Mouse (Mus musculus) MEL (cell line): ENCODE data around the gene Gfy. TPM values are rescaled to one million over a fixed set of nuclear protein-coding genes. Genes with fewer than 3 reads are reported as not detected.

Experiments used
- DNase-seq: peaks from one replicate; pipeline ENCODE4 v3.0.0; 2011; ENCODE audit warnings: low read depth, low spot score
- H3K27ac ChIP-seq: 2 replicates; pipeline ENCODE4 v1.5.1; 2012; ENCODE audit warnings: low read depth, mild to moderate bottlenecking, control low read depth, low read length, moderate library complexity; ENCODE audit not compliant: control insufficient read depth
- H3K27me3 ChIP-seq, 2 experiments: fragments of 150-350 bp in 1 of 2; sonication (generic) in 1 of 2; 2 replicates each; pipeline ENCODE4 v1.6.1; 2012; ENCODE audit warnings: low read length in 2 of 2, mild to moderate bottlenecking in 2 of 2, improper control_type of control experiment in 1 of 2, moderate library complexity in 1 of 2; ENCODE audit not compliant: insufficient read depth in 2 of 2, control insufficient read depth in 1 of 2
- H3K36me3 ChIP-seq, 2 experiments: 2 replicates each; pipeline ENCODE4 v1.6.1; 2012 to 2014; ENCODE audit warnings: low read length in 2 of 2, improper control_type of control experiment in 1 of 2, inconsistent platforms in 1 of 2, mild to moderate bottlenecking in 1 of 2; ENCODE audit not compliant: insufficient read depth in 2 of 2, control insufficient read depth in 1 of 2
- H3K4me1 ChIP-seq, 2 experiments: fragments of 150-350 bp in 1 of 2; sonication (generic) in 1 of 2; 2 replicates each; pipeline ENCODE4 v1.6.1; 2012; ENCODE audit warnings: low read length in 2 of 2, improper control_type of control experiment in 1 of 2, mild to moderate bottlenecking in 1 of 2; ENCODE audit not compliant: insufficient read depth in 2 of 2, control insufficient read depth in 1 of 2
- H3K4me3 ChIP-seq, 2 experiments: fragments of 150-350 bp in 1 of 2; sonication (generic) in 1 of 2; 2 replicates each; pipeline ENCODE4 v1.5.1; 2012; ENCODE audit warnings: low read depth in 2 of 2, low read length in 2 of 2, mild to moderate bottlenecking in 2 of 2, moderate library complexity in 2 of 2, control low read depth in 1 of 2, improper control_type of control experiment in 1 of 2; ENCODE audit not compliant: control insufficient read depth in 1 of 2, insufficient read depth in 1 of 2
- H3K79me2 ChIP-seq: 2 replicates; pipeline ENCODE4 v1.6.1; 2012; ENCODE audit warnings: mild to moderate bottlenecking, low read length, moderate library complexity; ENCODE audit not compliant: control insufficient read depth, poor library complexity, insufficient read depth
- H3K9ac ChIP-seq: 2 replicates; pipeline ENCODE4 v1.6.1; 2012; ENCODE audit warnings: low read depth, mild to moderate bottlenecking, control low read depth, low read length, moderate library complexity; ENCODE audit not compliant: control insufficient read depth, poor library complexity, severe bottlenecking
- H3K9me3 ChIP-seq: fragments of 150-350 bp; sonication (generic); replicated peaks from 2 replicates; pipeline ENCODE4 v1.6.1; 2012; ENCODE audit warnings: mild to moderate bottlenecking, low read length, improper control_type of control experiment, moderate library complexity; ENCODE audit not compliant: insufficient read depth
- CHD1 ChIP-seq: IDR thresholded peaks from 2 replicates; pipeline ENCODE4 v1.6.1; 2012; ENCODE audit warnings: low read depth, mild to moderate bottlenecking, inconsistent platforms, low read length, improper control_type of control experiment
- CHD2 ChIP-seq: IDR thresholded peaks from 2 replicates; pipeline ENCODE4 v1.6.1; 2011; ENCODE audit warnings: low read length, improper control_type of control experiment
- CTCF ChIP-seq, 3 experiments: IDR thresholded peaks in 2 of 3; conservative IDR thresholded peaks in 1 of 3; 2 replicates each; pipeline ENCODE4 v1.5.1; 2011 to 2012; ENCODE audit warnings: low read length in 3 of 3, low read depth in 2 of 3, mild to moderate bottlenecking in 2 of 3, improper control_type of control experiment in 1 of 3, inconsistent platforms in 1 of 3, mixed read lengths in 1 of 3, moderate library complexity in 1 of 3; ENCODE audit not compliant: control insufficient read depth in 1 of 3, insufficient read depth in 1 of 3, poor library complexity in 1 of 3, severe bottlenecking in 1 of 3
- E2F4 ChIP-seq: IDR thresholded peaks from 2 replicates; pipeline ENCODE4 v1.6.1; 2011; ENCODE audit warnings: low read depth, low read length, improper control_type of control experiment, borderline replicate concordance
- ELF1 ChIP-seq: IDR thresholded peaks from 2 replicates; pipeline ENCODE4 v1.6.1; 2014; ENCODE audit warnings: low read depth, mild to moderate bottlenecking, inconsistent platforms, low read length, improper control_type of control experiment, moderate library complexity
- HCFC1 ChIP-seq: IDR thresholded peaks from 2 replicates; pipeline ENCODE4 v1.6.1; 2012; ENCODE audit warnings: low read depth, mild to moderate bottlenecking, inconsistent platforms, low read length, improper control_type of control experiment, moderate library complexity
- KAT2A ChIP-seq: conservative IDR thresholded peaks from 2 replicates; pipeline ENCODE4 v1.6.1; 2012; ENCODE audit warnings: low read depth, low read length, improper control_type of control experiment, inconsistent platforms
- MAFK ChIP-seq: IDR thresholded peaks from 2 replicates; pipeline ENCODE4 v1.6.1; 2011; ENCODE audit warnings: low read depth, mild to moderate bottlenecking, low read length, improper control_type of control experiment, borderline replicate concordance
- MAX ChIP-seq: IDR thresholded peaks from 2 replicates; pipeline ENCODE4 v1.6.1; 2011; ENCODE audit warnings: low read length, improper control_type of control experiment
- MAZ ChIP-seq: IDR thresholded peaks from 2 replicates; pipeline ENCODE4 v1.6.1; 2012; ENCODE audit warnings: low read depth, mild to moderate bottlenecking, inconsistent platforms, low read length, improper control_type of control experiment
- MEF2A ChIP-seq: IDR thresholded peaks from 2 replicates; pipeline ENCODE4 v1.6.1; 2014; ENCODE audit warnings: low read depth, mild to moderate bottlenecking, inconsistent platforms, low read length, improper control_type of control experiment; ENCODE audit not compliant: poor library complexity, insufficient replicate concordance, severe bottlenecking; ENCODE audit errors: extremely low read depth
- NELFE ChIP-seq: IDR thresholded peaks from 2 replicates; pipeline ENCODE4 v1.6.1; 2011; ENCODE audit warnings: low read depth, low read length, improper control_type of control experiment
- RCOR1 ChIP-seq: IDR thresholded peaks from 2 replicates; pipeline ENCODE4 v1.6.1; 2012; ENCODE audit warnings: low read depth, mild to moderate bottlenecking, inconsistent platforms, low read length, improper control_type of control experiment
- TBP ChIP-seq: IDR thresholded peaks from 2 replicates; pipeline ENCODE4 v1.8.0; 2011; ENCODE audit warnings: low read depth, low read length, improper control_type of control experiment
- USF1 ChIP-seq: IDR thresholded peaks from 2 replicates; pipeline ENCODE4 v1.6.1; 2014; ENCODE audit warnings: low read depth, mild to moderate bottlenecking, inconsistent platforms, low read length, improper control_type of control experiment, moderate library complexity
- ZNF384 ChIP-seq: IDR thresholded peaks from 2 replicates; pipeline ENCODE4 v1.6.1; 2012; ENCODE audit warnings: low read depth, mild to moderate bottlenecking, inconsistent platforms, low read length, improper control_type of control experiment
- polyA plus RNA-seq, 2 experiments: library from polyadenylated mRNA; stranded (reverse) in 1 of 2; unstranded in 1 of 2; fragments of >175 nt in 1 of 2; fragments of >200 nt in 1 of 2; gene quantifications; 2 replicates each; pipeline versions ENCODE4 v1.2.1 to v1.2.4; 2012; ENCODE audit warnings: low replicate concordance in 2 of 2, low read depth in 1 of 2; ENCODE audit not compliant: insufficient read length in 2 of 2, insufficient read depth in 1 of 2, missing spikeins in 1 of 2
- total RNA-seq: library from RNA; depleted of rRNA; stranded (reverse); fragments of 300-350 nt; gene quantifications from 2 replicates; pipeline ENCODE4 v1.2.3, GENCODE M21; 2012

Gene Gfy
- total and polyA plus RNA-seq, 3 experiments: not detected

- TF ChIP-seq CHD1 (no peak), ZNF384 (no peak), CHD2 (no peak), MAFK (no peak), KAT2A (no peak), CTCF (IDR thresholded peaks at IDR 0.05 in 2 of 3, conservative IDR thresholded peaks at IDR 0.05 in 1 of 3; ENCODE audit: control insufficient read depth in 1 of 3, insufficient read depth in 1 of 3, low read depth in 2 of 3, low read length in 3 of 3, poor library complexity in 1 of 3, severe bottlenecking in 1 of 3) (no peak), RCOR1 (no peak)
- no peak overlapping the region for H3K9ac ChIP-seq
- H3K4me1 ChIP-seq: no peaks in the 10 kb centered on the region
- H3K9me3 ChIP-seq: no peaks in the 10 kb centered on the region
- H3K79me2 ChIP-seq: peaks cover 1% of the 10 kb centered on the region; the same call in 1 of the 2 replicates
- peaks cover 0 to 3% of the 10 kb centered on the region in 2 experiments; a peak in 3 of 4 replicates for H3K36me3 ChIP-seq
- no peak overlapping the region for H3K27ac ChIP-seq
- no peak overlapping the region for H3K4me3 ChIP-seq
- H3K27me3 ChIP-seq: no peaks in the 10 kb centered on the region
- DNase-seq: no peak
Measured at GRCm38 (mm10) chr7:45148534-45149098, 30.8 kb downstream of the Gfy start.

DNA sequence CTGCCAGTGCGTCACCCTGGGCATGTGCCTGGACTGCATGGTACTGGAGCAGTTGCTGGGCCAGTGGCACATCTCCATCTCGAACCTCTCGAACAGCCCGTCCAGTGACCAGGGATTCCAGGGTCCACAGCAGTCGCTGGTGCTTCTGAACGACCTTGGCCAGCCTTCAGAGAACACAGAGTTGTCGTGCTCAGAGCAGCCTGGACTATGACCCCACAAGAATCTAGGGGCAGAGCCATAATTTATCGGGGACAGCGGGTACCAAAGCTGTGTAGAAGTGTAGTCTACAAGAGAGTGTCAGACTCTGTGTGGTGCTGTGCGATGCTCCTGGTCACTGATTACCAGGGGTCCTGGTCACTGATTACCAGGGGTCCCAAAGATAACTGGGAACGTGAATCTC is 31.5 kb downstream of the Gfy start:
- Histone ChIP-seq H3K4me1 (no peaks in the 10 kb centered on the region), H3K9ac (no peak overlapping the region), H3K27ac (no peak overlapping the region), H3K4me3 (no peak overlapping the region), H3K27me3 (no peaks in the 10 kb centered on the region), H3K36me3 (no peaks in the 10 kb centered on the region; a peak in 1 of 4 replicates), H3K9me3 (no peaks in the 10 kb centered on the region), H3K79me2 (no peaks in the 10 kb centered on the region)
- DNase-seq: no peak
- TF ChIP-seq MAX: no peak
- TF ChIP-seq ELF1: no peak
- no peak for TF ChIP-seq E2F4
- no peak for TF ChIP-seq MAZ
- TF ChIP-seq TBP: no peak
- TF ChIP-seq HCFC1: no peak
- TF ChIP-seq KAT2A: no peak
- no peak for TF ChIP-seq MEF2A
- no peak for TF ChIP-seq NELFE
- TF ChIP-seq CHD2: no peak
- no peak for TF ChIP-seq USF1
- no peak for TF ChIP-seq ZNF384
- no peak for TF ChIP-seq MAFK
